ENCODE assay signal across 8 mouse cellular contexts in the genomic region with DNA sequence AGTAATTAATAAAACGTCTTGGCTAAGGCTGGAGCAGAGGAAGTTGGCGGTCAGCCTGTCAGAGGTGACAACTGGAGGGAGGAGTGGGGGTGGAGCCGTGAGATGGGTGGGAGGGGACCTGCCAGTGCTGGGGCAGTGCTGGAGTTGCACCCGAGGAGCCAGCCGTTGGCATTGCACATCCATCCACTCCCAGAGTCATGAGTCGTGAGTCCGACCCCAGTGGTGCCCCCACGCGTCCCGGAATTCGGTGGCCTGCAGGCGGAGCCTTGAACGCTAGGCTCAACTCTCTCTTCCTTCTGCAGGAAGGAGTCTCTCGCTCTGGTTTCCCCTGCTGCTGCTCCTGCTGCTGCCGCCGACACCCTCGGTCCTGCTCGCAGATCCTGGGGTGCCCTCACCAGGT. TPM values are rescaled to one million over a fixed set of nuclear protein-coding genes. Genes with fewer than 3 reads are reported as not detected.
DNase-seq lines count a peak whose midpoint lies in the region; ATAC-seq and TF ChIP-seq lines count a peak whose summit lies in the region.

A gene (plus strand): TSS at position 61 of the 400 bp plus-strand sequence.

- H3K36me3 ChIP-seq in embryonic facial prominence, embryonic 15.5 days: no peaks in the 10 kb centered on the region

- no peak within 1 kb of the TSS for H3K27ac ChIP-seq in embryonic facial prominence, embryonic 15.5 days (replicated peaks)

- peak; percentile 44; the same call in 1 of the 2 replicates for ATAC-seq in embryonic facial prominence, embryonic 15.5 days (ENCODE audit: insufficient number of reproducible peaks, low FRiP score, low TSS enrichment, low read depth)
- ATAC-seq in neutrophil, adult 5-6 weeks (ENCODE audit: extremely low read depth, insufficient number of reproducible peaks, low FRiP score, poor library complexity, severe bottlenecking): peak; percentile 47; the same call in 1 of the 2 replicates

- peak within 1 kb of the TSS; percentile 86 for H3K4me2 ChIP-seq in embryonic facial prominence, embryonic 15.5 days (replicated peaks)

- TF ChIP-seq CTCF in lung, adult 2 months (IDR thresholded peaks at IDR 0.05; ENCODE audit: insufficient read depth, low read length): no peak

- 0 out of 2 replicates have a peak, but pooled peaks cover 6% of the 10 kb centered on the region for H3K27me3 ChIP-seq in embryonic facial prominence, embryonic 15.5 days

- no peaks in the 10 kb centered on the region for H3K9me3 ChIP-seq in embryonic facial prominence, embryonic 15.5 days (replicated peaks)

- H3K4me1 ChIP-seq in embryonic facial prominence, embryonic 15.5 days: peaks cover 29% of the 10 kb centered on the region
- H3K4me1 ChIP-seq in lung, adult 2 months (ENCODE audit: control insufficient read depth, insufficient read depth, low read length): peaks cover 15% of the 10 kb centered on the region

- H3K9ac ChIP-seq in embryonic facial prominence, embryonic 15.5 days: peak within 1 kb of the TSS; percentile 26

- WGBS in embryonic facial prominence, embryonic 15.5 days: under 1% methylated on average over 18 of the region's 18 CpGs
- under 1% methylated on average over 18 of the region's 18 CpGs for WGBS in lung, adult 2 months

- peak; percentile 86; the same call in 1 of the 2 replicates for TF ChIP-seq POLR2A in lung, adult 2 months (IDR thresholded peaks at IDR 0.05; ENCODE audit: borderline replicate concordance, extremely low read depth, low read depth, low read length)

- peak; percentile 13 for DNase-seq in CD4-positive helper T cell, adult 2 months (ENCODE audit: low read depth, low spot score)
- peak; percentile 51 for DNase-seq in Muller cell, postnatal 12 days (ENCODE audit: inconsistent ontology term)
- DNase-seq in heart, postnatal 14 days: peak; percentile 57 to 61
- peak; percentile 76 to 82 for DNase-seq in kidney, postnatal 4 days
- peak; percentile 76 for DNase-seq in lung, adult 2 months
- no peak for DNase-seq in cerebellum, adult 8-10 months

- peak within 1 kb of the TSS; percentile 49 for H3K4me3 ChIP-seq in embryonic facial prominence, embryonic 15.5 days (replicated peaks)
- H3K4me3 ChIP-seq in lung, adult 2 months (replicated peaks; ENCODE audit: extremely low read depth, low read depth, low read length): peak within 1 kb of the TSS; percentile 64

- intact Hi-C loops in heart, postnatal 14 days (cut with DNase I): no loop called here

RNA-seq across cellular contexts. Expression of the gene that starts here (rescaled TPM):
- 14.9 and 15.4 TPM in 2 replicates for polyA plus RNA-seq in embryonic facial prominence, embryonic 15.5 days (2015; fragmentation: Nextera tagmentation; extraction: Ambion mirVana)
- total RNA-seq in heart, postnatal 14 days (2021): 10 to 100 TPM; 19.0 to 21.4 TPM
- polyA plus RNA-seq in lung, adult 2 months (2012; rRNA removed): 58.4 and 66.1 TPM in 2 replicates
- 8.3 and 9.9 TPM in 2 replicates for total RNA-seq in neutrophil, adult 5-6 weeks (2017)
